Mouse (Mus musculus): ENCODE data around the gene Zkscan7. TPM values are rescaled to one million over a fixed set of nuclear protein-coding genes. Genes with fewer than 3 reads are reported as not detected.
"Not testable (repeated sequence)": the region's sequence is repeated elsewhere in the genome, so short reads cannot be mapped to it uniquely, and the experiment has no call there.

Gene Zkscan7
- polyA plus RNA-seq, 1 experiment from 2014 or later: 1.0 TPM

DNA sequence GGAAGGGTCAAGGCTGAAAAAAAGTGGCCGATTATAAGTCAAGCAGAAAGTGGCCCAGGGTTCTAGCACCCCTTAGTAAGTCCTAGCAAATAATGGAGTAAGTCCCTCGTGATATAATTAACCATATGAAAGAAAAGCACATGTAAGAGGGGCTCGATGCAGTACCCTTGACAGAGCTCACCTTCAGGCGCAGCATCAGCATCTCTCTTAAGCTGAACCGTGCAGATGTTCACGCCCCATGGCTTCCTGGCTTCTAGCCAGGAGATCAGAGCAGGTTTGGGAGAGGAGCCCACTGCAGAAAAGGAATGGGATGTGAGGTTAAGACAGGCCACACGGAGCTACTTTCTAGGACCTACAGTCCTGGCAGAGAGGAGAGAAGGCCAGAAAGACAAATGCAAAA, 31.0 kb upstream of the Zkscan7 start:
- Histone ChIP-seq H3K36me3 (ENCODE audit: control insufficient read depth, insufficient read depth) (peaks cover 90% of the 10 kb centered on the region), H3K9me3 (replicated peaks; ENCODE audit: control insufficient read depth, low read length) (peaks cover 13% of the 10 kb centered on the region), H3K4me1 (ENCODE audit: control insufficient read depth, low read depth, low read length) (no peaks in the 10 kb centered on the region), H3K27me3 (ENCODE audit: control insufficient read depth, insufficient read depth, low read depth, low read length) (no peaks in the 10 kb centered on the region), H3K4me2 (ENCODE audit: low read depth, low read length) (no peak overlapping the region), H3K27ac (ENCODE audit: low read length) (no peak overlapping the region), H3K9ac (ENCODE audit: low read depth, low read length) (no peak overlapping the region), H3K4me3 (ENCODE audit: low read depth, low read length) (no peak overlapping the region)
- ATAC-seq (ENCODE audit: low read depth): no peak
- 85% methylated on average over 7 of the region's 7 CpGs for WGBS (ENCODE audit: insufficient replicate concordance)

DNA sequence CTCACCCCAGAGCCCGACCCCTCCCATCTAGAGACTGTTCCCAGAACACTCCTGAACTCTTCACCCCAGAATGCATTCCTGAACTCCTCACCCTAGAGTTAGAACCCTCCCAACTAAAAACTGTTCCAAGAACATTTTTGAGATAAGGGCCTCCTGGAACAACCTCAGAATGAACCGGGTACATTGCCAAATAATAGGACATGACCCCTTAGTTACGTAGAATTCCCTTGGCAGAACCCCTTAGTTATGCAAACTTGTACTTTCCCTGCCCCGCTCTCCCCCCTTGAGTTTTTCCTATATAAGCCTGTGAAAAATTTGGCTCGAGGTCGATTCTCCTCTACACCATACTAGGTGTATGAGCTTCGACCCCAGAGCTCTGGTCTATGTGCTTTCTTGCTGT, 30.3 kb upstream of the Zkscan7 start:
- not testable (repeated sequence) for H3K27ac ChIP-seq (ENCODE audit: low read length); H3K9ac ChIP-seq (ENCODE audit: low read depth, low read length); ATAC-seq (ENCODE audit: low read depth); H3K4me3 ChIP-seq (ENCODE audit: low read depth, low read length); H3K4me2 ChIP-seq (ENCODE audit: low read depth, low read length); H3K27me3 ChIP-seq (ENCODE audit: control insufficient read depth, insufficient read depth, low read depth, low read length); H3K4me1 ChIP-seq (ENCODE audit: control insufficient read depth, low read depth, low read length)
- peaks cover 91% of the 10 kb centered on the region for H3K36me3 ChIP-seq (ENCODE audit: control insufficient read depth, insufficient read depth)
- WGBS (ENCODE audit: insufficient replicate concordance): 84% methylated on average over 2 of the region's 7 CpGs
- H3K9me3 ChIP-seq (replicated peaks; ENCODE audit: control insufficient read depth, low read length): peaks cover 18% of the 10 kb centered on the region

DNA sequence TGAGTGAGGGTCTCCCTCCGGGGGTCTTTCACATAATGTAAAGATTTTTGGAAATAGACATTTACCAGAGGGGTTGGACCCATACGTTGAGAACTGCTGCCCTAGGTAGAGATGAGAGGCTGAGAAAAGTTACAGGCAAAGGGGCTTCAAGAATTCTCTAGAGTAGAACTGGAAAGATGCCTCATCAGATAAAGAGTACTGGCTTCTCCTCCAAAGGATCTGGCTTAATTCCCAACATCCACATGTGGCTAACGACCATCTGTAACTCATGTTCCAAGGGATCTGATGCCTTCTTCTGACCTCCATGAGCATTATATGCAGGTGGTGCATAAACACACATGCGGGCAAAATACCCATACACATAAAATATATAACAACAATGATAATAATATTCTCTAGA, 29.9 kb upstream of the Zkscan7 start:
- Histone ChIP-seq H3K4me1 (ENCODE audit: control insufficient read depth, low read depth, low read length) (no peaks in the 10 kb centered on the region), H3K36me3 (ENCODE audit: control insufficient read depth, insufficient read depth) (peaks cover 91% of the 10 kb centered on the region), H3K27ac (ENCODE audit: low read length) (no peak overlapping the region), H3K4me3 (ENCODE audit: low read depth, low read length) (no peak overlapping the region), H3K4me2 (ENCODE audit: low read depth, low read length) (no peak overlapping the region), H3K9me3 (replicated peaks; ENCODE audit: control insufficient read depth, low read length) (peaks cover 22% of the 10 kb centered on the region), H3K27me3 (ENCODE audit: control insufficient read depth, insufficient read depth, low read depth, low read length) (no peaks in the 10 kb centered on the region), H3K9ac (ENCODE audit: low read depth, low read length) (no peak overlapping the region)
- ATAC-seq (ENCODE audit: low read depth): no peak
- 85% methylated on average over 4 of the region's 4 CpGs for WGBS (ENCODE audit: insufficient replicate concordance)

DNA sequence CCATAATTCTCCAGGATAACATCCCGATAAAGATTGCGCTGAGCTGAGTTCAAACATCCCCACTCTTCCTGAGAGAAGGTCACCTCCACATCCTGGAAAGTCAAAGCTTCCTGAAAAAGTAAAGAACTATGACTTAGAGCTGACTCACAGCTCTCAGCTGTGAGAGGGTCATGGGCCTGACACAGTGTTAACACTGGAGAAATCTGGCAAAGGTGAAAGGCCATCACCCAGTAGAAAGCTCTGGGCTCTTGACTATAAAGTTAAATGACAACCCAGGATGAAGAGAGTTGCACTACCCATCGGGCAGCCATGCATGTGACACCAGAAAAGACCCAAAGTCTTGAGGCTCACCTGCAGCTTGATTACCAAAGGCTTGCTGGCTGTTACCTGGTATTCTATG, 28.8 kb upstream of the Zkscan7 start:
- 89% methylated on average over 3 of the region's 3 CpGs for WGBS (ENCODE audit: insufficient replicate concordance)
- Histone ChIP-seq H3K36me3 (ENCODE audit: control insufficient read depth, insufficient read depth) (peaks cover 94% of the 10 kb centered on the region), H3K9me3 (replicated peaks; ENCODE audit: control insufficient read depth, low read length) (peaks cover 25% of the 10 kb centered on the region), H3K9ac (ENCODE audit: low read depth, low read length) (no peak overlapping the region), H3K4me3 (ENCODE audit: low read depth, low read length) (no peak overlapping the region), H3K27ac (ENCODE audit: low read length) (no peak overlapping the region), H3K27me3 (ENCODE audit: control insufficient read depth, insufficient read depth, low read depth, low read length) (no peaks in the 10 kb centered on the region), H3K4me1 (ENCODE audit: control insufficient read depth, low read depth, low read length) (no peaks in the 10 kb centered on the region), H3K4me2 (ENCODE audit: low read depth, low read length) (no peak overlapping the region)
- ATAC-seq (ENCODE audit: low read depth): no peak

DNA sequence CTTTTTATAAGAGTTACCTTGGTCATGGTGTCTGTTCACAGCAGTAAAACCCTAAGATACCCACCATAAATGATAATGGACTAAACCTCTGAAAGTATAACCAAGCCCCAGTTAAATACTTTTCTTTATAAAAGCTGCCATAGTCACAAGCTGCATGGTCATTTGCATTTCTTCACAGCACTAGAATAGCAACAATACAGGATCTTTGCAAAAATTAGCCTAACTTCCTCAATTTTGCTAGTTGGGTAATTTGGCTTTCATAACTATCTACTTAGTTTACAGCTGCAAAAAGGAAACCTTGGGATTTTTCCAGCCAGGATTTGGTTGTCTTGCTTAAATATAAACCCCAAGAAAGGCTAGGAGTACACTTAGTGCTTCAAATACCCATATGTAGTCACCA, 24.7 kb upstream of the Zkscan7 start:
- Histone ChIP-seq H3K4me1 (ENCODE audit: control insufficient read depth, low read depth, low read length) (peaks cover 12% of the 10 kb centered on the region), H3K27me3 (ENCODE audit: control insufficient read depth, insufficient read depth, low read depth, low read length) (no peaks in the 10 kb centered on the region), H3K4me3 (ENCODE audit: low read depth, low read length) (no peak overlapping the region), H3K9me3 (replicated peaks; ENCODE audit: control insufficient read depth, low read length) (peaks cover 18% of the 10 kb centered on the region), H3K27ac (ENCODE audit: low read length) (no peak overlapping the region), H3K9ac (ENCODE audit: low read depth, low read length) (no peak overlapping the region), H3K36me3 (ENCODE audit: control insufficient read depth, insufficient read depth) (peaks cover 68% of the 10 kb centered on the region), H3K4me2 (ENCODE audit: low read depth, low read length) (no peak overlapping the region)
- no peak for ATAC-seq (ENCODE audit: low read depth)

DNA sequence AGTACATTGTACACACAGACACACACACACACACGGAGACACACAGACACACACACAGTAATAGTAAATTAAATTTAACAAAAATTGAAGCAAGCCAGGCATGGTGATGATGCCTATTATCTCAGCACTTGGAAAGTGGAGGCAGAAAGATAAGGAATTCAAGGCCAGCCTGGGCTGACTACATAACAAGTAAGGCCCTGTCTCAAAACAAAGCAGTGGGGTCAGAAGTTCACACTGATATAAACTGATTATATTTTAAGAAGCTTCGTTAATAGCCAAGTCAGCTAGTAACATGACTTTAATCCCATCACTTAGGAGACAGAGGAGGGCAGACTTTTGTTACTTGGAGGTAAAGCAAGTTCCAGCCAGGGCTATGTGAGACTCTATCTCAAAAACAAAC, 21.8 kb upstream of the Zkscan7 start:
- H3K4me1 ChIP-seq (ENCODE audit: control insufficient read depth, low read depth, low read length): peaks cover 15% of the 10 kb centered on the region
- H3K4me2 ChIP-seq (ENCODE audit: low read depth, low read length): peak overlapping the region; percentile 4; the same call in 1 of the 2 replicates
- no peak overlapping the region for H3K4me3 ChIP-seq (ENCODE audit: low read depth, low read length)
- 49% methylated on average over 2 of the region's 2 CpGs for WGBS (ENCODE audit: insufficient replicate concordance)
- H3K27ac ChIP-seq (ENCODE audit: low read length): no peak overlapping the region
- H3K9me3 ChIP-seq (replicated peaks; ENCODE audit: control insufficient read depth, low read length): peaks cover 15% of the 10 kb centered on the region
- peaks cover 41% of the 10 kb centered on the region for H3K36me3 ChIP-seq (ENCODE audit: control insufficient read depth, insufficient read depth)
- no peak for ATAC-seq (ENCODE audit: low read depth)
- H3K27me3 ChIP-seq (ENCODE audit: control insufficient read depth, insufficient read depth, low read depth, low read length): no peaks in the 10 kb centered on the region
- no peak overlapping the region for H3K9ac ChIP-seq (ENCODE audit: low read depth, low read length)

DNA sequence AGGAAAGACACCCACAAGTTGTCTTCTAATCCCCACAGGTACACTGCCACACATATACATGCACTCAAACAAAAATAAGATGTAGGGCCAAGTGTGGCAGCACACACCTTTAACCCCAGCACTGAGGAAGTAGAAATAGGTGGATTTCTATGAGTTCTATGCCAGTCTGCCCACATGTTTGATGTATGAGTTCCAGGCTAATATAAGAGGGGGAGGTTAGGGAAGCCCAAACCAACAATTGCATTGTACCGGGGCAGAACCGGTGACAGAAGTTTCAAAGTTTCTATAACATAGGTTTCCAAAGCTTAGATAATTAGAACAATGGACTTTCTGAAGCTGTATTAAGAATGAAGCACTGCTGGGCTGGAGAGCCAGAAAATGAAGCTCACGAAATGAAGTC, 20.6 kb upstream of the Zkscan7 start:
- no peaks in the 10 kb centered on the region for H3K27me3 ChIP-seq (ENCODE audit: control insufficient read depth, insufficient read depth, low read depth, low read length)
- peaks cover 15% of the 10 kb centered on the region for H3K4me1 ChIP-seq (ENCODE audit: control insufficient read depth, low read depth, low read length)
- H3K4me2 ChIP-seq (ENCODE audit: low read depth, low read length): peak overlapping the region; percentile 54
- peak overlapping the region; percentile 84 for H3K9ac ChIP-seq (ENCODE audit: low read depth, low read length)
- H3K27ac ChIP-seq (ENCODE audit: low read length): no peak overlapping the region
- peaks cover 9% of the 10 kb centered on the region for H3K9me3 ChIP-seq (replicated peaks; ENCODE audit: control insufficient read depth, low read length)
- H3K4me3 ChIP-seq (ENCODE audit: low read depth, low read length): peak overlapping the region; percentile 81
- peaks cover 30% of the 10 kb centered on the region for H3K36me3 ChIP-seq (ENCODE audit: control insufficient read depth, insufficient read depth)
- ATAC-seq (ENCODE audit: low read depth): no peak
- WGBS (ENCODE audit: insufficient replicate concordance): 50% methylated on average over 3 of the region's 3 CpGs

DNA sequence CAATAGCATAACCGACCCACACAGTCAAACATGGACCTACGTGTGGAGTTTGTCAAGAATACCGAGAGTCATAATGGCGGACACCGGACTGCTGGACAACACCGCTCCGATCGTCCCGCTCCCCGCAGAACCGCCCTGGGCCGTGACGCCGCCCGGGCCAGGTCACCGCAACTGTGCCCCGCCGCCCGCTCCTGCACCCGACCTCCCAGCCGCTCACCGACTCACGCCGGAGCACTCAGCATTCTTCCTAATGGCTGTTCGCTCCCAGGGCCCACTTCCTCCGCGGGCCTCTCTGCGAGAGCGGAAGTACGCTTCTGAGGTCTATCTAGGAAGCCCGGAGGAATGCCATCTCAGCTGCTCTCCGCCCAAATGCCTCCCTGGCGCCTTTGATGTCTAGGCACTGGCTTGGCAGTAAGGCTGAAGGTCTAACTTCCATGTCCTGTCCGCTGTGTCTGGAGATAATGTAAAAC, 19.8 kb upstream of the Zkscan7 start, which contains the start of gene Zfp445:
Gene Zfp445 (minus strand): TSS at position 310 of the 470 bp plus-strand sequence.
- H3K27me3 ChIP-seq (ENCODE audit: control insufficient read depth, insufficient read depth, low read depth, low read length): no peaks in the 10 kb centered on the region
- peak within 1 kb of the TSS; percentile 84 for H3K9ac ChIP-seq (ENCODE audit: low read depth, low read length)
- H3K4me2 ChIP-seq (ENCODE audit: low read depth, low read length): peak within 1 kb of the TSS; percentile 56
- peak within 1 kb of the TSS; percentile 81 for H3K4me3 ChIP-seq (ENCODE audit: low read depth, low read length)
- peak; percentile 93 for ATAC-seq (ENCODE audit: low read depth)
- H3K36me3 ChIP-seq (ENCODE audit: control insufficient read depth, insufficient read depth): peaks cover 21% of the 10 kb centered on the region
- WGBS (ENCODE audit: insufficient replicate concordance): under 1% methylated on average over 34 of the region's 34 CpGs
- H3K4me1 ChIP-seq (ENCODE audit: control insufficient read depth, low read depth, low read length): peaks cover 15% of the 10 kb centered on the region
- peaks cover 3% of the 10 kb centered on the region; the same call in 1 of the 2 replicates for H3K9me3 ChIP-seq (replicated peaks; ENCODE audit: control insufficient read depth, low read length)
- H3K27ac ChIP-seq (ENCODE audit: low read length): peak within 1 kb of the TSS; percentile 78

DNA sequence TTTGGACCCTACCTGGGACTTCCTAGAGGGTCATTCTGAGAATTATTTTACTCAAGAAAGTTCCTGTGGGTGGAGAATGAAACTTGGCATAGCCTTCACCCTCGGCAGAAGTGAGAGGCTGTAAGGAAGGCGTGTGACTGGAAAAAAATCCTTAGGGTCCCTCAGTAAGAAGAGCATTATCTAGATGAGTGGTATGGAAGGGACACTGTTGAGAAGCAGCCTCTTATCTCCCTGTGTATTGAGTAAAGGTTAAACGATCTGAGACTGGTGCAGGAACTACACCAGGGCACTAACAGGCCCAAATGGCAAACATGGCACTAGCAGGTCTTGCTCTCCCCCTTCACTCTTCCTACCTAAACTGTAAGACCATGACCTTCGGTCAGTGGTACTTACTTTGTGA, 19.3 kb upstream of the Zkscan7 start:
- H3K36me3 ChIP-seq (ENCODE audit: control insufficient read depth, insufficient read depth): peaks cover 16% of the 10 kb centered on the region
- H3K9me3 ChIP-seq (replicated peaks; ENCODE audit: control insufficient read depth, low read length): no peaks in the 10 kb centered on the region
- no peak overlapping the region for H3K27ac ChIP-seq (ENCODE audit: low read length)
- no peaks in the 10 kb centered on the region for H3K27me3 ChIP-seq (ENCODE audit: control insufficient read depth, insufficient read depth, low read depth, low read length)
- peaks cover 15% of the 10 kb centered on the region for H3K4me1 ChIP-seq (ENCODE audit: control insufficient read depth, low read depth, low read length)
- peak overlapping the region; percentile 56 for H3K4me2 ChIP-seq (ENCODE audit: low read depth, low read length)
- no peak for ATAC-seq (ENCODE audit: low read depth)
- H3K9ac ChIP-seq (ENCODE audit: low read depth, low read length): peak overlapping the region; percentile 84
- peak overlapping the region; percentile 81 for H3K4me3 ChIP-seq (ENCODE audit: low read depth, low read length)
- 72% methylated on average over 4 of the region's 4 CpGs for WGBS (ENCODE audit: insufficient replicate concordance)
